Mouse (Mus musculus) stomach, embryonic 14.5 days (tissue): ENCODE measurements around the gene Gfod1. TPM values are rescaled to one million over a fixed set of nuclear protein-coding genes. Genes with fewer than 3 reads are reported as not detected.

Source experiments
- ATAC-seq: fragments of 200-750 bp; cut with Nextera tagmentation; 2 replicates; pipeline ENCODE4 v1.8.0; 2017; ENCODE audit warnings: low read depth, moderate TSS enrichment; ENCODE audit not compliant: insufficient number of reproducible peaks, insufficient read depth, low FRiP score
- H3K27ac ChIP-seq: fragments of 300-500 bp; sonication (generic); 2 replicates; pipeline ENCODE4 v1.5.1; 2014; ENCODE audit warnings: mild to moderate bottlenecking, low read length, moderate library complexity, mixed read lengths
- H3K27me3 ChIP-seq: fragments of 300-500 bp; sonication (generic); 2 replicates; pipeline ENCODE4 v1.6.1; 2014; ENCODE audit warnings: low read length, control low read depth, mixed read lengths; ENCODE audit not compliant: control insufficient read depth, insufficient read depth
- H3K36me3 ChIP-seq: fragments of 300-500 bp; sonication (generic); 2 replicates; pipeline ENCODE4 v1.6.1; 2014; ENCODE audit warnings: mild to moderate bottlenecking, control low read depth, low read length, moderate library complexity, mixed read lengths; ENCODE audit not compliant: control insufficient read depth, insufficient read depth
- H3K4me1 ChIP-seq: fragments of 300-500 bp; sonication (generic); 2 replicates; pipeline ENCODE4 v1.6.1; 2014; ENCODE audit warnings: low read length, control low read depth, mixed read lengths; ENCODE audit not compliant: control insufficient read depth, insufficient read depth
- H3K4me2 ChIP-seq: fragments of 300-500 bp; sonication (generic); replicated peaks from 2 replicates; pipeline ENCODE4 v1.6.1; 2014; ENCODE audit warnings: low read depth, low read length, control low read depth
- H3K4me3 ChIP-seq: fragments of 300-500 bp; sonication (generic); 2 replicates; pipeline ENCODE4 v1.5.1; 2014; ENCODE audit warnings: low read depth, low read length, control low read depth
- H3K9ac ChIP-seq: fragments of 300-500 bp; sonication (generic); replicated peaks from 2 replicates; pipeline ENCODE4 v1.6.1; 2014; ENCODE audit warnings: low read depth, mild to moderate bottlenecking, control low read depth, low read length, moderate library complexity, mixed read lengths
- H3K9me3 ChIP-seq: fragments of 300-500 bp; sonication (generic); 2 replicates; pipeline ENCODE4 v1.6.1; 2016; ENCODE audit warnings: low read depth, low read length, control low read depth; ENCODE audit not compliant: control insufficient read depth
- WGBS: fragments of 180-500 bp; shearing (Covaris S2); extraction: QIAGEN DNeasy Blood & Tissue Kit; methylation state at CpG from one replicate; pipeline ENCODE4 v1.1.7; 2014; 5-methylcytosine and 5-hydroxymethylcytosine counted together
- polyA plus RNA-seq: library from polyadenylated mRNA; unstranded; fragments of >200 nt; fragmentation: Nextera tagmentation; extraction: Ambion mirVana; gene quantifications from 2 replicates; pipeline ENCODE4 v1.2.1, GENCODE M21; 2014

Gene Gfod1
- polyA plus RNA-seq, 1 experiment from 2014 or later: 0.49 TPM

- 88% methylated on average over 3 of the region's 3 CpGs for WGBS
These were observed 74.2 kb downstream of the Gfod1 start for GRCm38 (mm10) chr13:43229767-43230166.

DNA sequence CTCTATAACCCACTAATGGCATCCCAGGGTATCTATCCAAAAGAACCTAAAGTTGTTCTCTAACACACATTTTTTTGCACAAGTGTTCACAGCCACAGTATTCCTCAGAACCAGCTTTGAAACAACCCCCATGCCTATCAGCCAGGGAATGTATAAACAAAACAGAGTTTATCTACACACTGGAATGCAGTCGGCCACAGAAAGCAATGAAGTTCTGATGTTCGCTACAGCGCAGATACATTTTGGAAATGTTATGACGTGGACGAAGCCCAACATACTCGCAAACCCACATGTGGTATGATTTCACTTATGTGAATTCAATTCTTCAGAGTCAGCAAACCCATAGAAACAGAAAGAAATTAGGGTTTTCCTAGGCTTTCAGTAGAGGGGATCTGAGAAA lies 75.8 kb downstream of the Gfod1 start:
- no peak for ATAC-seq
- no peak overlapping the region for H3K9ac ChIP-seq
- no peaks in the 10 kb centered on the region for H3K27me3 ChIP-seq
- no peaks in the 10 kb centered on the region for H3K36me3 ChIP-seq
- no peak overlapping the region for H3K27ac ChIP-seq
- 23% methylated on average over 6 of the region's 6 CpGs for WGBS
- no peak overlapping the region for H3K4me3 ChIP-seq
- H3K9me3 ChIP-seq: no peaks in the 10 kb centered on the region; the same call in 1 of the 2 replicates
- H3K4me2 ChIP-seq: no peak overlapping the region
- H3K4me1 ChIP-seq: peaks cover 21% of the 10 kb centered on the region

More at GRCm38 (mm10) chr13:43229767-43230166, 74.2 kb downstream of the Gfod1 start:
- no peaks in the 10 kb centered on the region for H3K36me3 ChIP-seq
- no peak overlapping the region for H3K27ac ChIP-seq
- peaks cover 21% of the 10 kb centered on the region for H3K4me1 ChIP-seq
- H3K27me3 ChIP-seq: no peaks in the 10 kb centered on the region
- H3K9ac ChIP-seq: no peak overlapping the region
- no peak overlapping the region for H3K4me2 ChIP-seq
- no peak for ATAC-seq
- H3K9me3 ChIP-seq: no peaks in the 10 kb centered on the region
- H3K4me3 ChIP-seq: no peak overlapping the region

DNA sequence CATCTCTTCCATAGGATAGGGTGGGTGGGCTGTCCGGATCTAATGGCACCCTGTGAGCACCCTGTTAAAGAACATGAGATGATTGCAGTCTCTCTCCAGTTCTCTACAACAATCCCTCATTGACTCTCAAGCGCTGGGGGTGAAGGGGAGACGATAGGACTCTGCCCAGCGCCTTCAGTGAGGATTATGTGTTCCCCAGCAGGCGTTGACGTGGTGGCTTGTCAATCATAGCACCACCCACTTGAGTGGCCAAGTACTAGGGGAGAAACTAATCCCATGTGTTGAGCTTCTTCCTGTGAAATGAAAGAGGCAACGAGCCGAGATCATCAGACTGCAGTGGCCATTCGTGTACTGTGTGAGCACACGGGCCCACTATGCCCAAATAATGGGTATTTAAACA lies 77.9 kb downstream of the Gfod1 start:
- Histone ChIP-seq H3K4me2 (no peak overlapping the region), H3K36me3 (no peaks in the 10 kb centered on the region), H3K4me1 (peaks cover 2% of the 10 kb centered on the region; the same call in 1 of the 2 replicates), H3K9me3 (no peaks in the 10 kb centered on the region; the same call in 1 of the 2 replicates), H3K9ac (no peak overlapping the region), H3K27me3 (no peaks in the 10 kb centered on the region), H3K27ac (no peak overlapping the region), H3K4me3 (no peak overlapping the region)
- no peak for ATAC-seq
- WGBS: 78% methylated on average over 10 of the region's 10 CpGs

- no peaks in the 10 kb centered on the region for H3K27me3 ChIP-seq
- H3K4me1 ChIP-seq: no peaks in the 10 kb centered on the region
- 74% methylated on average over 5 of the region's 5 CpGs for WGBS
- no peaks in the 10 kb centered on the region; the same call in 1 of the 2 replicates for H3K9me3 ChIP-seq
- no peak overlapping the region for H3K4me3 ChIP-seq
- H3K27ac ChIP-seq: no peak overlapping the region
- ATAC-seq: no peak
- H3K36me3 ChIP-seq: no peaks in the 10 kb centered on the region
- H3K4me2 ChIP-seq: no peak overlapping the region
- H3K9ac ChIP-seq: no peak overlapping the region
These were observed 78.8 kb downstream of the Gfod1 start for GRCm38 (mm10) chr13:43225161-43225560.

DNA sequence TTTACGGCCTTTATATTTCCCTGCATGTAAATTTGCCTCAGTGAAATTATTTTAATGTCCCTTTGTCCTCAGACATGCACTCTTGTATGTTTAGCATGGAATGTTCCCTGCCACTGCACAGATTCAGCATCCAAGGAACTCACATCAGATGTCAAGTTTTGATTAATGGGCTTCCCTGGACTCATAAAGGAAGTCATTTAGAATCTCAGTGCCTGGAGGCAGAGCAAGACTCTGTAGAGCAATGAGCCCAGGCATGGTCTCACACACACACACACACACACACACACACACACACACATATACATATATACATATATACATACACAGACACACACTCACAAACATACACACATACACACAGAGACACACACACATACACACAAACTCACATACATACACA lies 81.9 kb downstream of the Gfod1 start:
- Histone ChIP-seq H3K4me2 (no peak overlapping the region), H3K36me3 (no peaks in the 10 kb centered on the region), H3K4me3 (no peak overlapping the region), H3K27ac (no peak overlapping the region), H3K9ac (no peak overlapping the region), H3K4me1 (0 out of 2 replicates have a peak, but pooled peaks cover 3% of the 10 kb centered on the region), H3K9me3 (no peaks in the 10 kb centered on the region; the same call in 1 of the 2 replicates), H3K27me3 (no peaks in the 10 kb centered on the region)
- WGBS: 75% methylated on average over 1 of the region's 1 CpGs
- ATAC-seq: no peak

DNA sequence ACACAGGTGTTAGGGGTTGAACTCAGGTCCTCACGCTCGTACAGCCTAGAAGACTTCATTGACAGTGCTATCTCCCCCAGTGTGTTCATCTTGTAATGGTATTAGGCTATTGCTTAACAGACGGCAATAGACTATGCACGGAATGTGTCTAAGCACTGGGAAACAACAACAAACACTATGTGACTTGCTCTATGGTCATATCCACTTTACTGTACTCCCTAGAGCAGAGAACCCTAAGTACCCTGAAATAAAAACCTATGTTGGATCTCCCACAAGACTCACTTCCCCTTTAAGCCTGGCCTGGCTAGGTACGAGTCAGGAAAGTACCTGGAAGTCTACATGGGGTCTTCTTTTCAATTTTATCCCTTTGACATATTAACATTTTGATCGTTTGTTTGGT lies 82.7 kb downstream of the Gfod1 start:
- Histone ChIP-seq H3K9ac (no peak overlapping the region), H3K36me3 (no peaks in the 10 kb centered on the region), H3K9me3 (no peaks in the 10 kb centered on the region; the same call in 1 of the 2 replicates), H3K27me3 (no peaks in the 10 kb centered on the region), H3K27ac (no peak overlapping the region), H3K4me2 (no peak overlapping the region), H3K4me3 (no peak overlapping the region), H3K4me1 (0 out of 2 replicates have a peak, but pooled peaks cover 3% of the 10 kb centered on the region)
- WGBS: 88% methylated on average over 6 of the region's 6 CpGs
- no peak for ATAC-seq

- Histone ChIP-seq H3K4me1 (0 out of 2 replicates have a peak, but pooled peaks cover 3% of the 10 kb centered on the region), H3K27ac (no peak overlapping the region), H3K4me3 (no peak overlapping the region), H3K4me2 (no peak overlapping the region), H3K27me3 (no peaks in the 10 kb centered on the region), H3K9ac (no peak overlapping the region), H3K9me3 (no peaks in the 10 kb centered on the region; the same call in 1 of the 2 replicates), H3K36me3 (no peaks in the 10 kb centered on the region)
- no peak for ATAC-seq
- WGBS: 72% methylated on average over 1 of the region's 1 CpGs
These were observed 83.3 kb downstream of the Gfod1 start for GRCm38 (mm10) chr13:43220635-43221034.

DNA sequence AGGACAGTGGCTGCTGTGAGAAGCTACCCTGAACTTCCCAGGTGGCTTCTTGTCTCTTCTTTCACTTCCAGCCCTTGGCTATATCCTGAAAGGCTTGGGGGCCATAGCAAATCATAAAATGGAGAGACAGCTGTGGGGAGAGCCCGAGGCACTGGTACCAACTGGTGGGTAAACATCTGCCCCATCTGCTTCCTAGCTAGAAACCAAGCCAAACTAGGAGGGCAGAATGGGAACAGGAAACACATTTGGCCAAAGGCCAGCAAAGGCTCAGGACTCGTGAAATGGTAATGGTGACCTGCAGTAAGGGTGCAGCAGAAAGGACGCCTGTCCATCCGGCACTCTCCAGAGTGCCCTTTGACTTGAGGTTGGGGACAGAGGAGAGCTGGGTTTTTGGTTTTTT lies 85.2 kb downstream of the Gfod1 start:
- Histone ChIP-seq H3K4me1 (0 out of 2 replicates have a peak, but pooled peaks cover 8% of the 10 kb centered on the region), H3K36me3 (no peaks in the 10 kb centered on the region), H3K9me3 (no peaks in the 10 kb centered on the region), H3K4me2 (no peak overlapping the region), H3K27ac (no peak overlapping the region), H3K27me3 (no peaks in the 10 kb centered on the region), H3K4me3 (no peak overlapping the region), H3K9ac (no peak overlapping the region)
- 56% methylated on average over 4 of the region's 4 CpGs for WGBS
- ATAC-seq: no peak

DNA sequence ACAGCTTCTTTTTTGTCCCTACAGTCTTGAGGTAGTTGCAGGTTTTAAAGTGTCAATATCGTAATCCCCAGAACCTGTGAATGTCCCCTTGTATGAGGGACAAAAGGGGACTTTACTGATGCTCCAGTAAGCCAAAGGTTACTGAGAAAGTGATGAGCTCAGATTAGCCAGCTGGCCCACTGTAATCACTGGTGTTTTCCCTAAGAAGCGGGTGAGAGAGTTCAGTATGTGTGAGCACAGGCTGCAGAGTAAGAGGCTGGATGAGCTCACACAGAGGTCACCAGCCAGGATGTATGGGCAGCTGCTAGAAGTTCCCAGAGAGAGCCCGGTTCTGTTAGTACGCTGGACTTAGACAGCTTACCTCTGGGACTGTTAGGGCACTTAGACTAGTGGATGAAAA lies 85.7 kb downstream of the Gfod1 start:
- WGBS: 55% methylated on average over 4 of the region's 4 CpGs
- Histone ChIP-seq H3K9me3 (no peaks in the 10 kb centered on the region), H3K36me3 (no peaks in the 10 kb centered on the region), H3K4me1 (0 out of 2 replicates have a peak, but pooled peaks cover 8% of the 10 kb centered on the region), H3K27ac (no peak overlapping the region), H3K27me3 (no peaks in the 10 kb centered on the region), H3K9ac (no peak overlapping the region), H3K4me2 (no peak overlapping the region), H3K4me3 (no peak overlapping the region)
- ATAC-seq: no peak
